Mouse (Mus musculus) limb, embryonic 14.5 days (tissue): Measurements from ENCODE around the gene Tlnrd1. TPM values are rescaled to one million over a fixed set of nuclear protein-coding genes. Genes with fewer than 3 reads are reported as not detected.

Experiments used
- ATAC-seq: fragments of 200-750 bp; cut with Nextera tagmentation; 2 replicates; pipeline ENCODE4 v1.8.0; 2017; ENCODE audit warnings: low read depth, moderate number of reproducible peaks, moderate TSS enrichment; ENCODE audit not compliant: low FRiP score
- DNase-seq: peaks from one replicate; pipeline ENCODE4 v3.0.0-alpha.2; 2015; ENCODE audit warnings: low spot score
- H3K27ac ChIP-seq: fragments of 300-500 bp; sonication (generic); replicated peaks from 2 replicates; pipeline ENCODE4 v1.5.1; 2014; ENCODE audit warnings: low read depth, mild to moderate bottlenecking, low read length, moderate library complexity, mixed read lengths
- H3K27me3 ChIP-seq: fragments of 300-500 bp; sonication (generic); 2 replicates; pipeline ENCODE4 v1.6.1; 2014; ENCODE audit warnings: low read length, mixed read lengths; ENCODE audit not compliant: control insufficient read depth, insufficient read depth
- H3K36me3 ChIP-seq: fragments of 300-500 bp; sonication (generic); 2 replicates; pipeline ENCODE4 v1.6.1; 2014; ENCODE audit warnings: mild to moderate bottlenecking, low read length, moderate library complexity, mixed read lengths; ENCODE audit not compliant: control insufficient read depth, insufficient read depth
- H3K4me1 ChIP-seq: fragments of 300-500 bp; sonication (generic); 2 replicates; pipeline ENCODE4 v1.6.1; 2014; ENCODE audit warnings: antibody characterized with exemption, low read length, mixed read lengths; ENCODE audit not compliant: control insufficient read depth, insufficient read depth
- H3K4me2 ChIP-seq: fragments of 300-500 bp; sonication (generic); replicated peaks from 2 replicates; pipeline ENCODE4 v1.6.1; 2014; ENCODE audit warnings: low read depth, mild to moderate bottlenecking, low read length, moderate library complexity; ENCODE audit not compliant: severe bottlenecking
- H3K4me3 ChIP-seq: fragments of 300-500 bp; sonication (generic); replicated peaks from 2 replicates; pipeline ENCODE4 v1.5.1; 2014; ENCODE audit warnings: low read length
- H3K9ac ChIP-seq: fragments of 300-500 bp; sonication (generic); 2 replicates; pipeline ENCODE4 v1.6.1; 2014; ENCODE audit warnings: mild to moderate bottlenecking, low read depth, low read length, moderate library complexity; ENCODE audit not compliant: severe bottlenecking
- H3K9me3 ChIP-seq: fragments of 300-500 bp; sonication (generic); 2 replicates; pipeline ENCODE4 v1.6.1; 2016; ENCODE audit warnings: low read length; ENCODE audit not compliant: control insufficient read depth
- POLR2A ChIP-seq: fragments of 200-500 bp; IDR thresholded peaks from 2 replicates; pipeline ENCODE4 v1.8.0; 2012; ENCODE audit warnings: inconsistent platforms, mild to moderate bottlenecking, moderate library complexity, borderline replicate concordance; ENCODE audit not compliant: insufficient read depth, insufficient read length; ENCODE audit errors: extremely low read depth
- WGBS: fragments of 180-500 bp; shearing (Covaris S2); extraction: QIAGEN DNeasy Blood & Tissue Kit; methylation state at CpG from one replicate; pipeline ENCODE4 v1.1.7; 2014; 5-methylcytosine and 5-hydroxymethylcytosine counted together
- polyA plus RNA-seq, 2 experiments: library from polyadenylated mRNA; depleted of rRNA in 1 of 2; stranded (reverse) in 1 of 2; unstranded in 1 of 2; fragments of >200 nt; fragmentation: Nextera tagmentation in 1 of 2; extraction: Ambion mirVana in 1 of 2; gene quantifications; 2 replicates each; pipeline versions ENCODE4 v1.2.1 to v1.2.3; 2012 to 2014

Gene Tlnrd1
- polyA plus RNA-seq, 2 experiments, result 17.6 to 32.7 TPM

DNA sequence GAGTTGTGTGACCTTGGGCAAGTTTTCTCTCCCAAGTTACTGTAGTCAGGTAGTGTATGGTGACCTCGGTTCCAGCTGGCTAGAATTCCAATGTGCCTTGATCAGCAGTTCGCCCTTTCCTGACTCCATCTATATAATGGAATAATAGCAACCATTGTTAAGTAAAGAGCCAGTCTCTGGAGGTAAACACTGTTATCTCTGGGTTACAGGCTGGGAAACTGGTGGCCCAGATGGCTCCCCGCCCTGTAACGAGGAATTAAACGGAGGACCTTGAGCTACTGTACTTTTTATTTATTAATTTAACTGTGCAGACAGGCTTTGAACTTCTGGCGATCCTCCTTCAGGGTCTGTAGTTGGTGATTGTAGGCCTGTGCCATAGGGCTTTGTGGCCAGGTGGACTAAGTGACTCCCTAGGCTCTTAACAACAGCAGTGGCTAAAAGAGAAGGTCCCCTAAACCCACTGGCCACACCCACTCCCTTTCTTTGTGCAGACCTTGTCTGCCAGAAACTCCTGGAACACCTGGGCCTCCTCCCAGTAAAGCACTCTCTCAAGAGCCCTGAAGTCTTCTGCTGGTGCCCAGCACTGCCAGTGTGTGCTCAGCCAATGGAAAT lies 922 bp upstream of the Tlnrd1 start:
- 34% methylated on average over 6 of the region's 6 CpGs for WGBS
- Histone ChIP-seq H3K4me1 (peaks cover 30% of the 10 kb centered on the region), H3K27ac (peak overlapping the region; percentile 93), H3K9ac (peak overlapping the region; percentile 84), H3K36me3 (no peaks in the 10 kb centered on the region), H3K9me3 (no peaks in the 10 kb centered on the region), H3K4me2 (peak overlapping the region; percentile 94), H3K27me3 (no peaks in the 10 kb centered on the region), H3K4me3 (peak overlapping the region; percentile 78)
- DNase-seq (no peak), ATAC-seq (no peak)
- TF ChIP-seq POLR2A, result no peak

DNA sequence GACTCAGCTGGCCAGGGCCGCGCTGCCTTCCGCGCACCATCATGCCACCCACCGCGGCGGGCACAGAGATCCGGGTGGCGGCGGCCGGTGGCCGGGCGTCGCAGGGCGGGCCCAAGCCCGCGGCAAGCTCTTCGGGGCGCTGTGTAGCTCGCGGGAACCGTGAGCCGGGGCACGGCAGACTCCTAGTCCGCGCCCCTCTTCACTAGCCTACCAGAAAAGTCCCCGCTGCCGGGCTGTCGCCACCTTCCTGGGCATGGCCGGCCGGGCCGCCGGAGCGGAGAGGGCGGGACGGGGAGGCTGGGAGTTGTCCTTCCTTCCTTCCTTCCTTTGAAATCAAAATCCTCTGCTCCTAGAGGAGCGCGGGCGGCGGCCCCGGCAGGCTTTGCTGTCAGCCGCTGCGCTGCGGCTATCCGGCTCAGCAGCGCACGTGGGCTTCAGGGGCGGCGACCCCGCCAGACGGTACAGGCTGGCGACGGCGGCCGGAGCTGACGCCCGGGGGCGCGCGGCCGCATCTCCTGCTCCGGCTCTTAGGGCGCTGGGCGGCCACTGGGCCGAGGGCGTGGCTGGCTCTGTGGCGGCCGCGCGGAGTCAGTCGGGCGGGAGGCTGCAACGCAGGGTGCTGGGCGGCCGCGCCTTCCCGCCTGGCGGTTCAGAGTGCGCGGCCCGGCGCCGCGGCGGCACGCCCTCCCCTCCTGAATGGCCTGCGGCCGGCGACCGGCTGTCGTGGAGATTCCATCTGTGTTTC lies 657 bp downstream of the Tlnrd1 start:
- under 1% methylated on average over 45 of the region's 91 CpGs for whole genome bisulfite sequencing
- H3K27me3 ChIP-seq, result no peaks in the 10 kb centered on the region
- no peaks in the 10 kb centered on the region; the same call in 1 of the 2 replicates for H3K36me3 ChIP-seq
- peak overlapping the region; percentile 84 for H3K9ac ChIP-seq
- H3K4me2 ChIP-seq, result peak overlapping the region; percentile 94
- H3K4me1 ChIP-seq, result peaks cover 36% of the 10 kb centered on the region
- peak overlapping the region; percentile 78 for H3K4me3 ChIP-seq
- no peak for TF ChIP-seq POLR2A
- DNase-seq, result peak; percentile 70
- no peaks in the 10 kb centered on the region for H3K9me3 ChIP-seq
- ATAC-seq, result peak; percentile 70
- H3K27ac ChIP-seq, result peak overlapping the region; percentile 93

DNA sequence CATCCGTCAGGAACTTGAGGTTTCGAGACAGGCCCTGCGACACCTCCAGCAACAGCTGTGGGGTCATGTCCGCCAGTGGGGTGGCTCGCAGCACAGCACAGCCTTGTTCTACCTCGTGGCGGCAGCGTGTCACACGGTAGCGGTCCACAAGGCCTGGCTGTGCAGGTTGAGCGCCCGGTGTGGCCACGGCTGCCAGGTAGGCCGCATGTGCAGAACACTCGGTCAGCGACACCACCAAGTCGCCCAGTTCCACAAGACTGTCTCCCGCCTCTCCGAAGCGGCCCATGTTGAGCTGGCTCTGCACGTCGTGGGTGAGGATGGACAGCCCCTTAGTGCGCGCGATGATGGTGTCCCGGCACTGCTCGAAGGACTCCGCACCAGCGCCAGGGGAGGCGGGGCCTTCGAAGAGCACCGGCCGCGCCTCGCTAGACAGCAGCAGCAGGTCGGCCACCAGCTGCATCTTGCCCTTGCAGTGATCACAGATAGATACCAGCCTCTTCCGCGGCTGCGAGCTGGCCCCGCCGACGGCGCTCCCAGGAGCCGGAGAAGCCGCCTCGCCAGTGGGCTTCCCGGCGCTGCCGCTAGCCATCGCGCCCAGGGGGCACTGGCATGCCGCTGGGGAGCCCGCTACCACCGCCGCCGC lies 1.4 kb downstream of the Tlnrd1 start:
- TF ChIP-seq POLR2A, result no peak
- peaks cover 39% of the 10 kb centered on the region for H3K4me1 ChIP-seq
- no peaks in the 10 kb centered on the region for H3K27me3 ChIP-seq
- peak; percentile 21; the same call in 1 of the 2 replicates for ATAC-seq
- H3K4me2 ChIP-seq, result peak overlapping the region; percentile 94
- peaks cover 6% of the 10 kb centered on the region; the same call in 1 of the 2 replicates for H3K36me3 ChIP-seq
- H3K27ac ChIP-seq, result peak overlapping the region; percentile 93
- H3K9me3 ChIP-seq, result no peaks in the 10 kb centered on the region
- H3K9ac ChIP-seq, result peak overlapping the region; percentile 84
- H3K4me3 ChIP-seq, result peak overlapping the region; percentile 78
- DNase-seq, result no peak
- 21% methylated on average over 44 of the region's 56 CpGs for WGBS

GRCm38 (mm10) chr7:83882150-83882632 lies 1.9 kb downstream of the Tlnrd1 start:
- 85% methylated on average over 35 of the region's 35 CpGs for WGBS
- DNase-seq (no peak), ATAC-seq (no peak)
- Histone ChIP-seq H3K9ac (peak overlapping the region; percentile 84), H3K4me1 (peaks cover 39% of the 10 kb centered on the region), H3K27ac (no peak overlapping the region), H3K4me3 (peak overlapping the region; percentile 78), H3K4me2 (peak overlapping the region; percentile 94), H3K27me3 (no peaks in the 10 kb centered on the region), H3K9me3 (no peaks in the 10 kb centered on the region), H3K36me3 (peaks cover 10% of the 10 kb centered on the region)
- TF ChIP-seq POLR2A, result no peak

DNA sequence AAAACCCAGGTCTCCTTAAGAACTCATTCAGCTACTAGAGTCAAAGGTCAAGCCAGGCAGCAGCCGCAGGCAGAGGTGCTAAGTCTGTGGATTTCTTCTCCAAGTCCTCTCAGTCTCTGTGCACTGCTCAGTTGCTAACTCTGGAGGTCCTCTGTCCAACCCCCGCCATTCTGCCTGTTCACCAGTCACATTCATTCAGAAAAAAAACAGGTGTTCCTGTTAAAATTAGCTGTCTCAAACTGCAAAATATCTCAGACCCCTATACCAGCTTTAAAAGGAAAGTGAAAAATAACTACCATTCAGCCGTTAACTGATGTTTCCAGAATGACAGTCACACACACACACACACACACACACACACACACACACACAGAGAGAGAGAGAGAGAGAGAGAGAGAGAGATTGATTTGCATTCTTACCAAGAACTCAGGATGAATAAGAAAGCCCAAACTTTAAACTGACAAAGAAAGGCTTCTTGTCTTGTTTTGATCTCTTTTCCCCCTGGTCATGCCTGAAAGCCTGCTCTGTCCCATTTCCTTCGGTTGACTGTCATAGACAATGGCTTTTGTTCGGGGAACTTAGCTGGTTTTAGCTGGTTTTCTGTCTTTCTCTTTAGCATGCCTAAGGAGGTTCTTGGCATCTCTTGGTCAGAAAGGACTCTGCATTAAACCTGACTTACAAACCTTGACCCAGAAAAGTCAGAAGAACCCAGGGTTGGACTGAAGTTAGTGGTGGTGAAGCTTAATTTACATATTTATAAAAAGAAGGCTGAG lies 5.2 kb downstream of the Tlnrd1 start:
- DNase-seq (no peak), ATAC-seq (no peak)
- Histone ChIP-seq H3K4me2 (no peak overlapping the region), H3K36me3 (peaks cover 17% of the 10 kb centered on the region), H3K27ac (no peak overlapping the region), H3K4me3 (no peak overlapping the region), H3K9me3 (no peaks in the 10 kb centered on the region), H3K27me3 (no peaks in the 10 kb centered on the region), H3K4me1 (peaks cover 34% of the 10 kb centered on the region), H3K9ac (no peak overlapping the region)
- no peak for TF ChIP-seq POLR2A
- 20% methylated on average over 5 of the region's 5 CpGs for WGBS
